Mouse (Mus musculus) heart, adult 2 months (tissue): ENCODE measurements at regions not wholly inside any gene's neighbourhood (a gene's known extent, or its start where the extent isn't known, plus 50 kb on each side); places are given as distances from the start of the nearest gene placed in this dataset.

Experiments used
- DNase-seq, 2 experiments: peaks; one replicate each; pipeline ENCODE4 v3.0.0; 2021
- H3K27ac ChIP-seq: fragments of 200-600 bp; 2 replicates; pipeline ENCODE4 v1.8.1; 2022
- H3K27me3 ChIP-seq: fragments of 200-500 bp; 2 replicates; pipeline ENCODE4 v1.6.1; 2012; ENCODE audit warnings: mild to moderate bottlenecking, low read length, inconsistent platforms, mixed read lengths; ENCODE audit not compliant: control insufficient read depth, insufficient read depth
- H3K36me3 ChIP-seq: fragments of 200-500 bp; 2 replicates; pipeline ENCODE4 v1.6.1; 2012; ENCODE audit warnings: low read length, inconsistent platforms; ENCODE audit not compliant: control insufficient read depth, insufficient read depth
- H3K4me1 ChIP-seq: fragments of 200-500 bp; 2 replicates; pipeline ENCODE4 v1.6.1; 2011; ENCODE audit warnings: low read length; ENCODE audit not compliant: control insufficient read depth, insufficient read depth
- H3K4me3 ChIP-seq: fragments of 200-600 bp; 2 replicates; pipeline ENCODE4 v1.8.1; 2022
- H3K79me2 ChIP-seq: fragments of 200-500 bp; replicated peaks from 2 replicates; pipeline ENCODE4 v1.6.1; 2012; ENCODE audit warnings: mild to moderate bottlenecking, inconsistent platforms, low read length, moderate library complexity, mixed read lengths; ENCODE audit not compliant: control insufficient read depth, insufficient read depth
- H3K9ac ChIP-seq: fragments of 200-500 bp; 2 replicates; pipeline ENCODE4 v1.6.1; 2012; ENCODE audit warnings: low read depth, mild to moderate bottlenecking, control low read depth, inconsistent platforms, low read length, mixed read lengths
- CTCF ChIP-seq: fragments of 200-600 bp; IDR thresholded peaks from 2 replicates; pipeline ENCODE4 v1.8.1; 2022; ENCODE audit warnings: antibody characterized with exemption, mild to moderate bottlenecking, moderate library complexity
- EP300 ChIP-seq: fragments of 200-500 bp; IDR thresholded peaks from 2 replicates; pipeline ENCODE4 v1.6.1; 2011; ENCODE audit warnings: low read depth, low read length, control low read depth; ENCODE audit not compliant: insufficient read depth
- POLR2A ChIP-seq: fragments of 200-500 bp; IDR thresholded peaks from 2 replicates; pipeline ENCODE4 v1.6.1; 2011; ENCODE audit warnings: mild to moderate bottlenecking, low read depth, low read length, control low read depth; ENCODE audit not compliant: insufficient read depth
- WGBS: fragments of 180-500 bp; shearing (Covaris S2); methylation state at CpG from one replicate; pipeline ENCODE4 v1.1.7; 2018; 5-methylcytosine and 5-hydroxymethylcytosine counted together
- intact Hi-C: fragments of 180-260 bp; cut with DNase I; formaldehyde crosslinking; loops from one replicate; pipeline ENCODE4 v1.15.1; 2025

GRCm38 (mm10) chr10:66896698-66897622 is 199.0 kb upstream of the Jmjd1c start:
- Histone ChIP-seq H3K27ac (no peak overlapping the region), H3K27me3 (no peaks in the 10 kb centered on the region), H3K4me1 (no peaks in the 10 kb centered on the region; the same call in 1 of the 2 replicates), H3K79me2 (no peaks in the 10 kb centered on the region), H3K9ac (no peak overlapping the region), H3K4me3 (no peak overlapping the region), H3K36me3 (no peaks in the 10 kb centered on the region)
- no peak for TF ChIP-seq EP300
- TF ChIP-seq CTCF: no peak
- TF ChIP-seq POLR2A: no peak
- intact Hi-C loops: loop anchor here (5.0 kb wide), 1 partner anchor 45 kb away; no protein-coding TSS in a partner anchor
- DNase-seq: no peak
- WGBS: 63% methylated on average over 11 of the region's 11 CpGs

- TF ChIP-seq POLR2A: no peak
- no peak for TF ChIP-seq EP300
- Histone ChIP-seq H3K4me3 (no peak overlapping the region), H3K79me2 (no peaks in the 10 kb centered on the region), H3K27ac (no peak overlapping the region), H3K4me1 (no peaks in the 10 kb centered on the region; the same call in 1 of the 2 replicates), H3K9ac (no peak overlapping the region), H3K36me3 (no peaks in the 10 kb centered on the region), H3K27me3 (no peaks in the 10 kb centered on the region)
- DNase-seq: no peak
- intact Hi-C loops: loop anchor here (5.0 kb wide), 1 partner anchor 47 kb away; no protein-coding TSS in a partner anchor
- WGBS: 96% methylated on average over 5 of the region's 5 CpGs
Measured at GRCm38 (mm10) chr10:66899724-66900123, 196.2 kb upstream of the Jmjd1c start.

DNA sequence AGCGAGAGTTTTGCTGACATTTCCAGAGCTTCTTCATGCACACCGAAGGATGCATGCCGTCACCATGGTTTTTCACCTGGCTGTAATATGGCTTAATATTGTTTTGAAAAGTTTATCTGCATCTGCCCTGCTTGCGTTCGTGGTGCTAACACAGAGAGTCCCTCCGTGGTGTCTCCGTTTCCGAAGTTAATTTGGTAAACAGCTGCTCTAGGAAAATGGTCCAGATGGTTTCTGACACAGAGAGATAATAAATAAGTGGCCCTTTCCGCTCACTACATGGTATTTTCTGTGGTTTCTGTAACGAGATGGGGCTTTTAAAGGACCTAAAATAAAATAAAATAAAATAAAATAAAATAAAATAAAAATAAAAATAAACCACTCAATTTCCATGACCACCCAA is 195.1 kb upstream of the Jmjd1c start:
- Histone ChIP-seq H3K27ac (no peak overlapping the region), H3K27me3 (no peaks in the 10 kb centered on the region), H3K79me2 (no peaks in the 10 kb centered on the region), H3K36me3 (no peaks in the 10 kb centered on the region), H3K4me3 (no peak overlapping the region), H3K4me1 (no peaks in the 10 kb centered on the region; the same call in 1 of the 2 replicates), H3K9ac (no peak overlapping the region)
- intact Hi-C loops: no loop called here
- no peak for DNase-seq
- 78% methylated on average over 10 of the region's 10 CpGs for WGBS
- TF ChIP-seq POLR2A: no peak
- no peak for TF ChIP-seq CTCF

- Histone ChIP-seq H3K4me3 (no peak overlapping the region; the same call in 1 of the 2 replicates), H3K27me3 (no peaks in the 10 kb centered on the region), H3K27ac (no peak overlapping the region), H3K36me3 (no peaks in the 10 kb centered on the region), H3K79me2 (no peaks in the 10 kb centered on the region), H3K9ac (no peak overlapping the region), H3K4me1 (no peaks in the 10 kb centered on the region; the same call in 1 of the 2 replicates)
- 4% methylated on average over 9 of the region's 9 CpGs for WGBS
- 0 out of 2 replicates have a peak, but pooled peaks have one; percentile 17 for TF ChIP-seq POLR2A
- TF ChIP-seq EP300: no peak
- TF ChIP-seq CTCF: no peak
- no peak for DNase-seq
- intact Hi-C loops: no loop called here
Measured at GRCm38 (mm10) chr10:66901873-66902272, 194.1 kb upstream of the Jmjd1c start.

DNA sequence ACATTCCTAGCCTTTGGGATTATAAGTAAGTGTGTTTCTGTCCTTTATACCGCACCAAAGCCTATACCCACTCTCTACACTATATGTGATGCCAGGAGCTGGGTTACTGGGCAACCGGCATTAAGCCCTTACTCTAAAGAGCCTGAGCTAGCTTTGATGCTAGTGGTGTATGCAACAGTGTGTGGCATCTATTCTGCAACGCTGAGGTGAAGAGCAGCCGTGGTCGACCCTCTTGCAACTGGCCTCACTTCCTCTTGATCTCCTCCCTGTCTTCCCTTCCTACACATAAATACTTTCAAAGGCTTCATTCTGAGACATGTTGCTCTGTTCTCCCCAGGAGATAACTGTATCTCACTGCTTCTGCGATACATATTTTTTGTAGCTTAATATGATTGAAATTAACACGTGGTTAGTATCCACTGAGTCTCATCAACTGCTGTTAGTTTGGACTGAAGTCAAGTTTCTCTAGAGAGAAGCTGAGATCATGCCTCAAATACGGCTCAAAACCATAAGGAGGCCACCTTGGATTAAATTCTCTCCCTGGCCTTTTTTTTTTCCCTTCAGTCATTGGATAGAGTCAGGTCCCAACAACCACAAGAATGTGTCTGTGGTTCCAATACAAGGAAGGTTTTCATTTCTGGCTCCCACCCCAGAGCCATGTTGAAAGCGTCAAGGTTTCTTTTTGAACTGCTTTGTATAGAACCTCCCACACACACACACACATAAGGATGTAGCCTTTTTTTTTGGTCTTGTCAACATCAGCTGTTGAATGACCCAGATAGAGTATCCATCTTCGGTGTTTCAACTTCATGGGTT is 191.2 kb upstream of the Jmjd1c start:
- no peak for DNase-seq
- WGBS: 66% methylated on average over 10 of the region's 10 CpGs
- H3K4me1 ChIP-seq: peaks cover 3% of the 10 kb centered on the region
- H3K27me3 ChIP-seq: no peaks in the 10 kb centered on the region
- H3K9ac ChIP-seq: no peak overlapping the region
- no peak overlapping the region for H3K27ac ChIP-seq
- H3K79me2 ChIP-seq: no peaks in the 10 kb centered on the region; the same call in 1 of the 2 replicates
- TF ChIP-seq POLR2A (no peak), EP300 (no peak), CTCF (no peak)
- H3K36me3 ChIP-seq: no peaks in the 10 kb centered on the region
- no peak overlapping the region for H3K4me3 ChIP-seq
- intact Hi-C loops: no loop called here

- WGBS: 91% methylated on average over 4 of the region's 4 CpGs
- H3K36me3 ChIP-seq: 0 out of 2 replicates have a peak, but pooled peaks cover 1% of the 10 kb centered on the region
- no peak overlapping the region for H3K27ac ChIP-seq
- no peak overlapping the region for H3K4me3 ChIP-seq
- H3K4me1 ChIP-seq: peaks cover 14% of the 10 kb centered on the region
- no peak for DNase-seq
- intact Hi-C loops: loop anchor here (2.0 kb wide), 3 partner anchors 189 to 403 kb away; partner anchors contain the start of genes Jmjd1c and Reep3
- H3K9ac ChIP-seq: no peak overlapping the region
- TF ChIP-seq EP300: no peak
- no peak for TF ChIP-seq CTCF
- TF ChIP-seq POLR2A: no peak
- H3K27me3 ChIP-seq: no peaks in the 10 kb centered on the region
- no peaks in the 10 kb centered on the region; the same call in 1 of the 2 replicates for H3K79me2 ChIP-seq
Measured at GRCm38 (mm10) chr10:66907842-66908241, 188.1 kb upstream of the Jmjd1c start.
